Mouse (Mus musculus) G1E (cell line): ENCODE measurements at regions not wholly inside any gene's neighbourhood (a gene's known extent, or its start where the extent isn't known, plus 50 kb on each side); places are given as distances from the start of the nearest gene placed in this dataset.

Experiments used
- ATAC-seq: 2 replicates; pipeline ENCODE4 v1.8.0; 2016; ENCODE audit warnings: mild to moderate bottlenecking; ENCODE audit not compliant: insufficient number of reproducible peaks, poor library complexity, low FRiP score, severe bottlenecking; ENCODE audit errors: extremely low read depth
- DNase-seq: peaks from one replicate; pipeline ENCODE4 v3.0.0; 2012; ENCODE audit warnings: low spot score
- H3K27me3 ChIP-seq: 2 replicates; pipeline ENCODE4 v1.6.1; 2012; ENCODE audit warnings: mild to moderate bottlenecking, low read length, inconsistent platforms; ENCODE audit not compliant: insufficient read depth
- H3K36me3 ChIP-seq: replicated peaks from 2 replicates; pipeline ENCODE3; 2012; ENCODE audit warnings: mild to moderate bottlenecking, inconsistent platforms
- H3K4me1 ChIP-seq: 2 replicates; pipeline ENCODE4 v1.6.1; 2012; ENCODE audit warnings: low read depth, low read length, inconsistent platforms, mixed read lengths; ENCODE audit not compliant: insufficient read depth
- H3K4me3 ChIP-seq: 2 replicates; pipeline ENCODE4 v1.5.1; 2012; ENCODE audit warnings: low read depth, mild to moderate bottlenecking, inconsistent platforms, low read length, moderate library complexity, mixed read lengths
- H3K9me3 ChIP-seq: replicated peaks from 2 replicates; pipeline ENCODE4 v1.6.1; 2012; ENCODE audit warnings: inconsistent platforms
- CTCF ChIP-seq: IDR thresholded peaks from 2 replicates; pipeline ENCODE4 v1.5.1; 2012; ENCODE audit warnings: low read depth, low read length, inconsistent platforms, mixed read lengths
- GATA1 ChIP-seq: IDR thresholded peaks from 2 replicates; pipeline ENCODE4 v1.6.1; 2012; ENCODE audit warnings: borderline replicate concordance, low read length, inconsistent platforms, mixed read lengths
- GATA2 ChIP-seq: IDR thresholded peaks from 2 replicates; pipeline ENCODE4 v1.6.1; 2012; ENCODE audit warnings: low read depth, low read length, inconsistent platforms, borderline replicate concordance
- POLR2AphosphoS5 ChIP-seq: IDR thresholded peaks from 2 replicates; pipeline ENCODE4 v1.6.1; 2012; ENCODE audit warnings: low read depth, low read length, inconsistent platforms; ENCODE audit not compliant: insufficient replicate concordance
- TAL1 ChIP-seq: conservative IDR thresholded peaks from 2 replicates; pipeline ENCODE4 v1.6.1; 2012; ENCODE audit warnings: low read depth, low read length, inconsistent platforms, mixed read lengths

- DNase-seq (no peak), ATAC-seq (no peak)
- no peak for TF ChIP-seq CTCF
- no peak for TF ChIP-seq TAL1
- no peak for TF ChIP-seq GATA1
- no peak for TF ChIP-seq GATA2
- no peak for TF ChIP-seq POLR2AphosphoS5
- H3K27me3 ChIP-seq: no peaks in the 10 kb centered on the region
- H3K4me3 ChIP-seq: no peak overlapping the region
- no peaks in the 10 kb centered on the region for H3K36me3 ChIP-seq
- H3K4me1 ChIP-seq: no peaks in the 10 kb centered on the region
- H3K9me3 ChIP-seq: no peaks in the 10 kb centered on the region; the same call in 1 of the 2 replicates
Observed at GRCm38 (mm10) chr14:76935453-76935852, 101.1 kb upstream of the Ccdc122 start.

DNA sequence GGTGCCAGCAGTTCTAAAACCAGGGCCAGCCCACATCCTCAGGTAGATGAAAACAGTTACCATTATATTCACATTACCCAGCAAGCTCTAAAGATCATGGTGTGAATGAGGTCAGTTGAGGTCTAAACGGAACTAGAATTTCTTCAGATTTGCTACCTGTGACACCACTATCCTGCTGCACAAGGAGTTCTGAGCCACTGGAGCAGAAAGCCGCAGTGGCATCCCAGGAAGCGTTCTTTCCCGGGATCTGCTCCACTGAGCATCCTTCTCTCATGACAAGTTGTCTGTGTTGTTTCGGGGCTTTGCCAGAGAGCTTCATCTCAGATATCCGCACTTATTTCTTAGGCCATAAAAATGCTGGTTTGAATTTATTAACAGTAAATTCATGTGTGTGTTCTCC lies 103.7 kb upstream of the Ccdc122 start:
- no peaks in the 10 kb centered on the region; the same call in 1 of the 2 replicates for H3K9me3 ChIP-seq
- DNase-seq (no peak), ATAC-seq (no peak)
- H3K4me1 ChIP-seq: no peaks in the 10 kb centered on the region
- TF ChIP-seq POLR2AphosphoS5 (no peak), CTCF (no peak), GATA2 (no peak), GATA1 (no peak), TAL1 (no peak)
- H3K4me3 ChIP-seq: no peak overlapping the region
- H3K27me3 ChIP-seq: no peaks in the 10 kb centered on the region
- H3K36me3 ChIP-seq: no peaks in the 10 kb centered on the region

- TF ChIP-seq GATA2: no peak
- H3K36me3 ChIP-seq: no peaks in the 10 kb centered on the region
- no peak for ATAC-seq
- peaks cover 3% of the 10 kb centered on the region; the same call in 1 of the 2 replicates for H3K9me3 ChIP-seq
- H3K4me3 ChIP-seq: no peak overlapping the region
- no peak for DNase-seq
- H3K4me1 ChIP-seq: no peaks in the 10 kb centered on the region
- H3K27me3 ChIP-seq: no peaks in the 10 kb centered on the region
Observed at GRCm38 (mm10) chr14:76931398-76931797, 105.2 kb upstream of the Ccdc122 start.

DNA sequence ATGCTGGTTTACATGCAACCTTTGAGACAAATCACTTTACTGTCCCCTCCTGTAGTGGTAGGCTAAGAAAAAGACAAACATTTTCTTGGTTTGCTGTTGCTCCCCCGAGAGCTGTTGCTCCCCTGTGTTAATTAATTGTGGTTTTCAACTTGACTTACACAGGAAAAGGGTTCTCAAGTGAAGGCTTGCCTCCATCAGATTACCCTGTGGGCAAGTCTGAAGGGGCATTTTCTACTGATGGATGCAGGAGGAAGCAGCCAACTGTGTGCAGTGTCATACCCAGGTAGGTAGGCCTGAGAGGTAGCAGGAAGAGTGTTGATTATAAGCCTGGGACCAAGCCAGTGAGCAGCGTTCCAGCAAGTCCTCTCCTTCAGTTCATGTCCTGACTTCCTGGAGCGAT lies 107.0 kb upstream of the Ccdc122 start:
- DNase-seq: no peak
- Histone ChIP-seq H3K4me3 (no peak overlapping the region), H3K4me1 (no peaks in the 10 kb centered on the region), H3K27me3 (no peaks in the 10 kb centered on the region), H3K36me3 (no peaks in the 10 kb centered on the region), H3K9me3 (peaks cover 6% of the 10 kb centered on the region; the same call in 1 of the 2 replicates)
- TF ChIP-seq GATA1: no peak
- no peak for TF ChIP-seq GATA2
- TF ChIP-seq POLR2AphosphoS5: no peak
- TF ChIP-seq TAL1: no peak
- TF ChIP-seq CTCF: no peak
- ATAC-seq: no peak

DNA sequence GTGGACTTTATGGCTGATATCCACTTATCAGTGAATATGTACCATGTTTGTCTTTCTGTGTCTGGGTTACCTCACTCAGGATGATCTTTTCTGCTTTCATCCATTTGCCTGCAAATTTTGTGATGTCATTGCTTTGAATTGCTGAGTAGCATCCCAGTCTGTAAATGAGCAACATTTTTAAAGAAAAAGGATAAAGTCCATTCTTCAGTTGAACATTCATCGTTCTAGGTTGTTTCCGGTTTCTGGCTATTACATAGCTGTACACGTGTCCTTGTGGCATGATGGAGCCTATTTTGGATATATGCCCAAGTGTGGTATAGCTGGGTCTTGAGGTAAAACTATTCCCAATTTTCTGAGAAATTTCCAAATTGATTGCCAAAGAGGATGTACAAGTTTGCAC lies 107.9 kb upstream of the Ccdc122 start:
- no peak for TF ChIP-seq GATA2
- TF ChIP-seq POLR2AphosphoS5: no peak
- Histone ChIP-seq H3K36me3 (no peaks in the 10 kb centered on the region), H3K4me3 (no peak overlapping the region), H3K9me3 (peaks cover 6% of the 10 kb centered on the region; the same call in 1 of the 2 replicates), H3K27me3 (no peaks in the 10 kb centered on the region), H3K4me1 (no peaks in the 10 kb centered on the region)
- no peak for DNase-seq
- ATAC-seq: no peak

DNA sequence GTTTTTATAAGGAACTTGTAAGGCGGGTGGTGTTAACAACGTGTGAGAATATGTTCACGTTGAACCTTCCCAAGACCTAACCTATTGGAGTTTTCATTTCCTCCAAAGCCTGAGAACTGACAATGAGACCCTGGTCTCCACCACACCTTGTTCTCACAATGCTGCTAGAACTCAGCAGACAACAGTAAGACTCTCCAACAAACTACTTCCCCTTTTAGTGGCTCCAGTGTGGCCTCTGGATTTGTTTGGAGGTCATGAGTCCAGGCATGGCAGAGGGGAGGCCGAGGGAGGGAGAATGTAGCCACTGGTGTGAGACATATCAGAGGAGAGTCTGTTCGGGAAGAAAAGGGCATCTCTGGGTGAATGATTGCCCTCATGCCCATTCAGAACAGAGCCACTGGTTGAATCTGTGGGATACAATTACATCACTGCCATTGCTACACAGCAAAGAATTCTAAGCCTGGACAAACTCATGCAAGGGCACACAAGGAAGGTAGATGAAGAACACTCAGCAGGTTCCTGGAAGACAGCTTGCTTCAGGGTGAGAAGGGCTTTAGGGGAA lies 109.2 kb upstream of the Ccdc122 start:
- Histone ChIP-seq H3K36me3 (no peaks in the 10 kb centered on the region), H3K4me3 (no peak overlapping the region), H3K9me3 (peaks cover 6% of the 10 kb centered on the region; the same call in 1 of the 2 replicates), H3K4me1 (no peaks in the 10 kb centered on the region), H3K27me3 (no peaks in the 10 kb centered on the region)
- no peak for DNase-seq
- TF ChIP-seq GATA2: no peak
- no peak for TF ChIP-seq TAL1
- TF ChIP-seq CTCF: no peak
- TF ChIP-seq POLR2AphosphoS5: no peak
- no peak for TF ChIP-seq GATA1
- no peak for ATAC-seq

GRCm38 (mm10) chr14:76926416-76926815 lies 110.2 kb upstream of the Ccdc122 start:
- Histone ChIP-seq H3K4me1 (no peaks in the 10 kb centered on the region), H3K27me3 (no peaks in the 10 kb centered on the region), H3K9me3 (peaks cover 6% of the 10 kb centered on the region; the same call in 1 of the 2 replicates), H3K4me3 (no peak overlapping the region), H3K36me3 (no peaks in the 10 kb centered on the region)
- ATAC-seq (no peak), DNase-seq (no peak)
- TF ChIP-seq GATA1 (no peak), CTCF (no peak), TAL1 (no peak), GATA2 (no peak), POLR2AphosphoS5 (no peak)
